Mouse (Mus musculus) neutrophil, adult 83 days (primary cell): Measurements from ENCODE around the gene Dagla. TPM values are rescaled to one million over a fixed set of nuclear protein-coding genes. Genes with fewer than 3 reads are reported as not detected.

Experiments
- total RNA-seq, 2 experiments: library from RNA; stranded (reverse); gene quantifications; one replicate each; pipeline ENCODE4 v1.2.4; 2023

Dagla gene
- total RNA-seq, result under 1 TPM; 0.15 to 0.18 TPM

DNA sequence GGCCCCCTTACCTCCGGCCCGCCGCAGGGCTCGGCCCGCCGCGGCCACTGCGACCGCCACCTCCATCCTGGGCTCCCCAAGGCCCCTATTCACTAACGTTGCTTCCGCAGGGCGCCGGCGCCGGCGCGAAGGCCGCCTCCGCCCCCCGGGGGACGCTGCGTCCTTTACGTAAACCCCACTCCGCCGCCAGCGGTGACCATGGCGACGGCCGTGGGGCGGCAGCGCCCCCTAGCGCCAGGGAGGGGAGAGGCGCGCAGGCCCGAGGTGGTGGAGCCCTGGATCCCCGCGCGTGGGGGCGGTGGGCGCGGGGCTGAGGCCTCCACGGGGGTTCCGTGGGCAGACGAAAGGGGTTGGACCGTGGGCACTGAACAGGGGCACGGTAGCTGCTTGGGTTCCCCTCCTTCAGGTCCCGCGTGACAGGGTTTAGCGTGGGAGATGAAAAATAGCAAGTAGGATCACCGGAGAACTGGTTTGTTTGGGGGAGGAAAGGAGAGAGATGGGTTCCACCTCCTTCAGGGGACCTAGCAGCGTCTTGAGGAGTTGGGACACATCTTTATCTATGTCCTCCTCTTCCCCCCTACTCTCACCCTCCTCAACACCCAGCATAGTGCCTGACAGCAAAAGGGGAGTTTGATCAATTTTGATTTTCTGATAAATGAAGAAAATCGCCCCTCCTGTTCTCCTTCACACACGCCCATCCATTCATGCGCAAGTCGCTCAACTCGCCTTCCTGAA, at the start of gene Dagla:
Dagla (minus strand) TSS at position 68 of the 735 bp plus-strand sequence.

DNA sequence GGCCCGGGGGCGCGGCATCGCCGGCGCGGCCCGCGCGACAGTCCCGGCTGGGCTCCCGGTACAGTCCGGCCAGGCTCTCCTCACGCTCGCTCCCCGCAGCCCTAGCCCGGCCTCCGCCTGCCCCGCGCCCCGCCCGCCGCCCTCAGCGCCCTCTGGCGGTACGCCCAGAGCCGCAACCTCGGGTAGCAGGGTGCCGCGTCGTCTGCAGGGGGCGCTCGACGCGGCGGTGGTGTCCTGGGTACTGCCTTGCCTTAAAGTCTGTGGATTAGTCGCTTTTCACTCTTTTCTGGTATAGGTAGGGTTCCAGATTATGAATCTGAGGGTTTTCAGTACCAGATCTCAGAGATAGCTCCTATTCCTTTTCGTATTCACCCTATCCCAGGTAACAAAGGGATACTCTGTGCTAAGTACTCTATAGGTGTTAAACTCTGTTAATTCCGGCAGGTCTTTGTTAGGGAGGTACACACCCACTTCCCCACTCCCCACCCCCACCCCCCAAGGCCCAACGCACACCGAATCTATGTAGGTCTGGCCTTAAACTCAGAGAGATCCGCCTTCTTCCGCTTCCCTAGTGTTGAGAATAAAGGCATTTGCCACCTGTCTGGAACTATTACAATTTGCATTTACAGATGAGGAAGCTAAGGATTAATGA, 63.9 kb downstream of the Dagla start, which contains the start of gene Myrf:
Myrf (minus strand) TSS at position 95 of the 652 bp plus-strand sequence.

DNA sequence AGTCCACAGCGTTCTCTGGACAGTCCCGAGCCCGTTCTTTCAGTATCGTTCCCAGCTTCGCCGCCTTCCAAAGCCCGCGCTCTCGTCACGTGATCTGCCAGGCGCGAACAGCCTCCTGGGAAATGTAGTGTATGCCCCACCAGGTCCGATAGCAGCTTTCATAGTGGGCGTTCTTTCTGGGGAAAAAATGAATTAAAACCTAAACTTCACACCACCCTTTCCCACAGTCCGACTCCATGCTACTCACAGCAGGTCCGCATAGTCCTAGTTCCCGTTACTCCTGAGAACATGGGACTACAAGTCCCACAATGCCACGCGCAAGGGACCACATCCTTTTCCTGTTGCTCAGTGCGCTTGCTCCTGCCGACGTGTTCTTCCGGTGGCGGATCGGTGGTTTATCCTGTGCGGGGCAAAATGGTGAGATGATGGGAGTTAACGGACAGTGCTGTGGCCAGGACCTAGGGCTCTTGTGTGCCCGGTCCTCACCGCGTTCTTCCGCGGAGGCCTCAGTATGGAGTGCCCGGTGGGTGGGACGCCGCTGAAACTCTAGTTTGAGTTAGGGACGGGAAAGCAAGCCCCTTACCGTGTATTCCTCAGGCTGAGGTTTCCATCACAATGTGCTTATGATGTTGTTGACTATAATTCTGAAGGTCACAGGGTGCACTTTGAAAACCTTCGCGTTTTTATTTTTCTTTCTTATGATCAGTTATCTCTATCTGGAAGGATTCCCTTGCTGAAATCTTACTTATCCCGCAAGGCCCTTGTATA, 100.6 kb downstream of the Dagla start, which contains the start of the genes Tmem258 and Fen1:
Tmem258 (plus strand) TSS at position 167 of the 768 bp plus-strand sequence.
Fen1 (minus strand) TSS at position 322 of the 768 bp plus-strand sequence.

Other genes with a start within 250 kb of the Dagla start
- gene Fads2, start 203.1 kb downstream of the Dagla start, total RNA-seq, result 1 to 10 TPM; 5.8 to 7.5 TPM
- gene Fads1, start 122.0 kb downstream of the Dagla start, total RNA-seq, result 10 to 100 TPM; 11.8 to 12.1 TPM
- gene Tmem258, start 100.9 kb downstream of the Dagla start, total RNA-seq, result 100 to 1,000 TPM; 109 to 111 TPM
- 10 to 100 TPM; 41.0 to 50.0 TPM for gene Fen1, start 100.7 kb downstream of the Dagla start, total RNA-seq
- gene Myrf, start 64.1 kb downstream of the Dagla start, total RNA-seq, result under 1 TPM in 1 of 2 experiments, not detected in 1; 0.11 TPM
- not detected for gene Syt7, start 84.2 kb upstream of the Dagla start, total RNA-seq
- not detected for gene Lrrc10b, start 152.6 kb upstream of the Dagla start, total RNA-seq
- gene Ppp1r32, start 178.1 kb upstream of the Dagla start, total RNA-seq, result 1 to 10 TPM; 1.2 to 1.9 TPM
- gene Cpsf7, start 220.4 kb upstream of the Dagla start, total RNA-seq, result 10 to 100 TPM; 72.4 to 78.9 TPM
- gene Sdhaf2, start 221.3 kb upstream of the Dagla start, total RNA-seq, result 10 to 100 TPM; 35.0 to 40.0 TPM